Mouse (Mus musculus) frontal cortex, postnatal 10 days (tissue): ENCODE data around the gene Olig3.

Source experiments
- DNase-seq, 2 experiments: peaks; one replicate each; pipeline ENCODE4 v3.0.0; 2022; ENCODE audit warnings: low spot score in 2 of 2, mixed read lengths in 1 of 2

Olig3 gene

DNA sequence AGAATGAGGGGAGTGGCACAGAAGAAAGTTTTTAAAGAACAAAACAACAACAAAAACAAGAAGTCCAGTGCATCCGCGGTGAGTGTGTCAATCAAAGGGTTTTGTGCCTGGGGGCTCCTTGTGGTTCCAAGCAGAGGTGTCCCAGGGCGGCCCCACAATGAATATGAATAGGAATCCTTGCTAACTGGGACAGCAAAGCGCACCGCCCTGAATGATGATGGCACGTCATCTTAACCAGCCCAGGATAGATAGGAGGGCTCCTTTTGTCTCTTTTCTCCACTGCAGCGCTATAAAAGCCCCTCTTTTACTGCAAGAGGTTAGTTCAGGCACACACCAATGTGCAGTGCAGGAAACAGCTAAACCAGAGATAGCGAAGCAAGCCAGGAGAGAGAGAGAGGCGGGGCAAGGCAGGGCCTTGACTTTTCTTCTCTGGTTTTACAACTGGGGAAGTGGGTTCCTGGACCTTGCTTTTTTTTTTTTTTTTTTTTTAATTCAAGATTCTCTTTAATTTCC lies at the start of gene Olig3:
Gene Olig3, plus strand, starts transcription at position 463 of the 513 bp plus-strand sequence.
- DNase-seq = no peak

DNA sequence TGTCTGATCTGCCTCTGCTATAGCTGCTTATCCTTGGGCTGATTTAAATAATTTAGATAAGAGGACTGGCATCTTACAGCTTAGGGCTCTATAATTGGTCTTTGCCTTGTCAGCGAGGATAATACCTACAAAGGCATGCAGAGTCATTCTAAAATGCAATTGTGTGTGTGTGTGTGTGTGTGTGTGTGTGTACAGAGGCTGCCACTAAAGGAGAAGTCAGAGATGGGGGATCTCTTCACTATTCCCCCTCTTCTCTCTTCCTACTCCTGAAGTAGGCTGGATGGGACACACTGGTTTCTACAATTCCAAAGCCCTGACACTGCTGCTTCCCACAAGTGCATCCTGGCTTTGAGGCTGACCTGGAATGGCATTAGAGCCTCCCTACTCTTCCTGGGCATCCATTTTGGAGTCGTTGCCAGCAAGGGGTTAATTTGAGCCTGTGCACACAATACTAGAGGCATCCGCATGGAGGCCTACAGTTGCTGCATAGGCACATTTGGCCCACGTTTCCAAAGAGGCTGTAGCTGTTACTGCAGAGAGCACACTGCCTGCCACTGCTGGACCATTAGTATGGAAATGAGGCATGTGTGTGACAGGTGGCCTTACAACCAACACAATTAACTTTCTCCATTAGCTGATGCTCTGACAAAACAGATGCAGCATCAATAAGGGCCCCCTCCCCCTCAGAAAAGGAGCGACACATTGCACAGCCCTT lies 46.5 kb upstream of the Olig3 start:
- DNase-seq = peak in 1 of 2 experiments; percentile 4

DNA sequence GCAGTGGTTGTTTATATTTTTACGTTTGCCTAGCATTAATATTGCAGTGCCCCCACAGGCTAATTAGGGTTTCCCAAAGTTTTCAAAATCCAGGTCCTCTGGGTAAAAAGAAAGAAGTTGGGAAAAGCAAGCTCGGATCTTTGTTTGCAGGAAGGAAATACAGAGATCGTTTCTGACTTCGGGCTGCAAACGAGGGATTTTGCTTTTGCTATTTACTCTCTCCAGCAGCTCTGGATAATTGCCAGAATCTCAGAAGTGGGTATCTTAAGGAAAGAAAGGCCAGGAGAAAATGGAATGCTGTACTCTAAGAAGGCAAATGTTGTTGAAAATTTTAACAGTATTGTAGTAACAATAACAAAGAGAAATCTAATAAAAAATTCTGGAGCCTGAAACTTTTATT lies 45.9 kb upstream of the Olig3 start:
- DNase-seq = no peak

DNA sequence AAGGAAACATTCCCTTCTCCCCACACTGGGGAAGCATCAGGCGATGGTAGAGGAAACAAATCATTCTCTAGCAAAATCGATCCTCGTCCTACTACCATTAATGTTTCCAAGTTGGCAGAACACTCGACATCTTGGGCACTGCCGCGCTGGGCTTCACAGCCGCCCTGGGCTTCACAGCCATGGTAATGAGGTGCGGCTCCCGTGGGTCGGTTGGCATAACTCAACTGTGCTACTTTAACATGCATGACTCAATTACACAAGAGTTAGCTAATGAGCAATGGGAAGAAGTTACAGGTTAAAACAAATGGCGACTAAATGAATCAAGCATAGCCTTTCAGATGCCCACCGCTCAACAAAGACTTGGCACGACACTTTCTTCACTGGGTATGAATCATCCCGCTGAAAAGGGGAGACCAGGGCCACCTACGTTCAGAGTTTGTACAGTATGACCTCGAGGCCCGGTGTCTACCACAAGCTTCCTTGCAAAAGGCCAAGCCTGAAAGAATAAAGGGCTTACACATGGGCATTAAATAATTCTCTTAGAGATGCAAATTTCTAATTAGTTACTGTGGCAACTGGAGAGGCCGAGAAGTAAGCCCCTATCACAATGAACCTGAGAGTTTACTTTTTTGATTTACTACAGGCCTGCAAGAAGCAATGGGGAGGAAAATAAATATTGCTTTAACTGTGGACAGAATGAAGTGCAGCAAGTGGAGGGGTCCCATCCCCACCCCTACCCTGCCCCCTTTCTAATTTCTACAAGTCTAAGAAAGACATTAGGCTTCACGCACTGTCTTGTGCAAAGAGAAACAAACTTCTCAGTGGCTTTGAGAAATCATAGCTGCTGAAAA lies 38.1 kb upstream of the Olig3 start:
- DNase-seq = no peak

DNA sequence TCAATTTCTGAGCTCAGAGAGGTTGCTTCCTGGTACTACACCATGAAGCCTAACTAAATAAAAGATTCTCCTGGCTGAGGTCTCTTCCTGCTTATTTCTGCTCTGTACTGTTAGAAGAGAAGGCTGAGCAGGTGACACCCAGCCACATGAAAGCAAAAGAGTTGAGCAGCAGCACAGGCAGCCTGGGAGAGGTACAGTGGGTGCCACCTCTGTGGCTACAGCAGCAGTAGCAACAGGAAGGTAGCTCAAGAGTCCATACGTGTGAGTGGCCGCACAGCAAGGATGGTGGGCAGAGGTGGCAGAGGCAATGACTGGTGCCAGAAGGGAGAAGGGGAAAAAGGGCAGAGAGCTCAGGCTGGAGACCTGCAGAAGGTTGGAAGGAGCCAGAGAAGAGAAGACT lies 34.6 kb upstream of the Olig3 start:
- no peak for DNase-seq

DNA sequence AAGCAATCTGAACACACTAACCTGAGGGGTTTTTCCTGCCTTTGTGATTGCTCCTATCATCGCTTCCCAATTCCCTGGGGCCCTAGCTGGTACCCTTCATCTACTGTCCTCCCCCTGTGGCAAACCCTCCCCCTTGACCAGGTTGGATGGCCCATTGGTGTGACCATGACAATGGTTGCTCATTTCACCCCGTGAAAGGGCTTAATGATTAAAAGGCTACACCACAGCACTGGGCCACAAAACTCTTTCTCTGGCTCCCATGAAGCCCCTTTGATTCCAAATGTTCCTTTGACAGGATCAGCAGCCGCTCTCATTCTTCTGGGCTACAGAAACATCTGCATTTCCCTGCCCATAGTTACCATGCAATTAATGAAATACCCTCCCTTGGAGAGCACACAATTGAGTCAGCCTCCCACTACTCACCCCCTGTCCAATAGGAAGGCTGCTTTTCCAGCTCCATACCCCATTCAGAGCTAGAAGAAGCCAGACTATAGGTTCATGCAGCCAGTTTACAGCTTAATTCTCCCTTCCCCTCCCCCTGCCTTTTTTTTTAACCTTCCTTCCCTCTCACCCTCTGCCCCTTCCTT lies 27.0 kb upstream of the Olig3 start:
- no peak for DNase-seq

DNA sequence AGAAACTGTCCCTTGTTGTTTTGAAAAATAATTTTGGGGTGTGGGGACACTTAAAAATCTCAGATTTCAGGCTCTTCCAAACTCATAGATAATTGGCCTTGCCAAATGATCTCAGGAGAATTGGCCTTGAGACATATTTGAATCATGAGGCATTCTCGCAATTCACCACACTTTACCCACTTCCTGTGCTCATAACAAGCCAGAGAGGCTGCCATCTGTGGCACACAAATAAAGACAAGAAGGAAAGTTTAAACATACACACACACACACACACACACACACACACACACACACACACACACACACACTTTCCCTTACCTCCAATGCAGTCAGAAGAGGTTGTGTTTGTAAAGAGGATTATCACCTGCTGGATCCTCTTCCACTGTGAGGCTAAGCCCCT lies 22.9 kb upstream of the Olig3 start:
- no peak for DNase-seq

DNA sequence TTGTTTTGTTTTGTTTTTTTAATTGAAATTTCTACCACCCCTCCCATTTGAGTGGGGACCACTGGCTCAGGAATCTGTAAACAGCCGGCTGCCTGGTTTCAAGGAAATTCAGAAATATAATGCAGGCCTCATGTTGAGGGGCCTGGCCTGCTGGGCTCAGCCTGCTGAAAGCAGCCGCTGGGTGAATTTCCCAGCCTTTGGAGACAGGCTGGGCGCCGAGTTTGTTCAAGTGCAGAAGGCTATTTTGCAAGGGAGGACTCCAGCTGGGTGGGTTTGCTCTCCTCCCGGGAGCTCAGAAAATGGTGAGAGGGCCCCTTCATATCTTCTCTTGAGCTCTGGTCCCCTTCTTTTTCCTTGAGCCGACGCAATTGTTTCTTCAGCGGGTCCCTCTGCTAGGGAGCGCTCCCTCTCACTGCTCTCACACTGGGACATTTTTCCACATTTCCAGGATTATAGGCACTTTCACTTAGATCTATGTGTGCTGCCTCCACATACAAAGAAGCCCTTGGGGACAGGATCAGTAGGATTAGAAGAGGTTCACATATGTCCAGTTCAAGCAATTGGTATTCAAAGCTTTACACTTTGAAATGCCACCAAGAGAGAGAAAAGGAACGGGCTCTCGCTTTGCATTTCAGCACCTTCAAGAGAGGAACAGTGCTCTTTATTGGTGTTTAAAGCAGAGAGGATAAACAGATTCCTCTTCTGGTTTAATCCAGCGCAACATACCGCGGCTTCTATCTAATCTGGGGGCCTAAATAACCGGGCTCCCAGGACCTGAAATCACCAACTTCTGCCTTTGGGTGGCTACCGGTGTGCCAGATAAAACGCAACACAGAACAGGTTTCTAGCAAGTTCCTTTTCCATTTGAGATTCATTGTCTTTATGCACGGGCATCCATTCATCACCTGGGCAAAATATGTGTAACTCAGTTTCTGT lies 17.4 kb upstream of the Olig3 start:
- no peak for DNase-seq

DNA sequence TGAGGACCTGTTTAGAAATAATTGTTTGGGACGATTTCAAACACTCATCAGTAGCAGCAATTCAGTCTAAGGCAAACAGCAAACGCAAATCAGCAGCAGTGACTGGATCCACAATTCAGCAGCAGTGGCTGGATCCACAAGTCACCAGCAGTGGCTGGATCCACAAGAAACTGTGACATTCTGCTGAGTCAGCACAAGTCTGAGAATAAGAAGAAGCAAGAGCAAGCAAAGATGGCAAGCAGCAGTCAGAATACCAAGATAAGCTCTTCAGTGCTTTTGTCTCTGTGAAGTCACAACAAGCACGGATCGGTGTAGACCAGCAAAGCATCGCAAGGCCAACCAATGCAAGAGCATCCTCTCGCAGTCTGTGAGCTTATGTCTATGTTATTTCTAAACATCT lies 12.3 kb upstream of the Olig3 start:
- DNase-seq = no peak

DNA sequence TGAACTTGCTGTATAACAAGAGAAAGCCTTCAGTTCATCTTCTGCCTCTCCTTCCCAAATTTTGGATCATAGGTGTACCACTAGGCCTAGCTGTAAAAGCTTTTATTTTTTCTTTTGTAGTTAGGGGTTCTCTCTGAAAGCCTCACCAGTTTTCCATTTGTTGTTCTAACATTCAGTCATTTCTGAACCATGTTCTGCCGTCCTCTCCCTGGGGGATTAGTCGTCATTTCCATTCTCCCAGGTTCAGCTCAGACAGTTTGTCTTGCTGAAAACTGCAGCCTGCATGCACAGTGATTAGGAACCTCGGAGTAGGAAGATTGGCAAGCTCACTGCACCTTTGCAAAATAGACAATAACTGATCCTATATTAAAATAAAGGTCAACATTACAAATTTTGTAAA lies 7.0 kb upstream of the Olig3 start:
- no peak for DNase-seq

DNA sequence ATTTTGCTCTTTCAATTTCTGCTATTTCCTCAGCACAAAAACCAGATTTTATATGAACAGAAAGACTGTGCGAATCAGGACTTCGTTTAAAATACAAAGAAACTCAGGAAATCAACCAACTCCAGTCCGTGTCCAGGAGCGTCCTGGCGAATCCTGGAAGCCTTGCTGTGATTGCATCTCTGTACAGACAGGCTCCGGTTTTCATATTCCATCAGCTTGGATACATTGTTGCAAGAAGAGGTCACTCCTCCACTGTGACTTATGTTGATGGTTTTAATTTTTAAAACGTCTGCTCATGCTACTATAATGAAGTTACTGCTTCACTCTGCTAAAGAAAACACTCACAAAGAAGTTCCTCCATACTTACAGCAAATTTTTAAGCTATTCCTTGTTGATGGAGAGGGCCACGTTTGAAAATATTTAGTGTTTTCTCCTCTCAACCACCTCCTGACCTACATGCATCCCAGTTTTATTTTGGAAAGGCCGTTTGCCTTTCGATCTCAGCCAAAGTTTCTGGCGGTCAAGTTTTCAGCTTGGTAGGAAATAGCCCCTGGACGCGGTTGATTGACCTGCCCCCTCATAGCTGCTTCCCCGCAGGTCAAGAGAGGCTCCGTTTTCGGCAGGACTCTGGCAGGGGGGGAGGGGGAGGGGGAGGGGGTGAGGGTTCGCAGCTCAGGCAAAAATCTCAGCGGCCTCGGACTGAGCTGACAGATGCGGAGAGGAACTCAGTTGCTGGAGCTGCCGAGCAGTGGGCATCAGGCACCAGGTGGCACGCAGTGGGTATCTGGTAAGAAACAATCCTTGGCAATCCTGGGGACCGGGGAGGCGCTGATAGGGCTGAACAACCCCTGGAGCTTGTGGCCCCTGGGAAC lies 4.1 kb upstream of the Olig3 start:
- no peak for DNase-seq

DNA sequence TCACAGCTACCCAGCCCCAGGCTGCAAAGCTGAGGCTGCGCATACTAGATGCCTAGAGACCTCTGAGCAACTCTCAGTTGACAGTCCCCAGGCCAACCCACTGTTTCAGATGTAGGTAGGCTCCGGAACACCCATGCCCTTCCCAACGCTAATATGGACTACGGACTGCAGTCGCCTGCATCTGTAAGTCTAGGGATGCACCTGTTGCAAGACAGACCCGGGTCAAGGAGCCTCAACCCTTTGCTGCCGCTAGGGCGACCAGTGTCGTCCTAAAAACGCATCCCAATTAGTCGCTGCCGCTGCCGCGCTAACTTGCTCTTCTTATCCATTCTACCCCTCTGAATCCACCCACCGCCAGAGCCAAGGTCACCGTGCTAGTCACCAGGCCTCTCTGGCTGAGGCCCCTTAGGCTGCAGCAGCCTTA lies 3.4 kb upstream of the Olig3 start:
- no peak for DNase-seq

DNA sequence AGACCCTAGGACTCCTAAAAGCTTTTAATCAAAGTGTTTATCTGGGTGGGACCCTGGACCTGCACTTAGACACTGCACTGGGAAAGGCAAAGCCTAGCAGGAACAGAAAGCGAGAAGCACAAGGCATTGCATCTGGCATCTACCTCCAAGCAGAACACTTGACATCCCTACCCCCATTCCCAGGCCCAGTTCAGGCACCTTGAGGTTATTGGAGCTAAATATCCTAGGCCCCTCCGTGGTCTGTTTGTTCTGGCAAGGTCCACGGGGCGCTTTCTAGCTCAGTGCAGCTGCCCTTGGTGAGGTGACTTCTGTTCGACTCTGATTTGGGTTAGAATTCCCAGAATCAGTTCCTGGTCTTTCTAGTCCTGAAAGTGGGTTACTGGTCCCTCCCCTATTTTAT lies 2.7 kb upstream of the Olig3 start:
- no peak for DNase-seq

DNA sequence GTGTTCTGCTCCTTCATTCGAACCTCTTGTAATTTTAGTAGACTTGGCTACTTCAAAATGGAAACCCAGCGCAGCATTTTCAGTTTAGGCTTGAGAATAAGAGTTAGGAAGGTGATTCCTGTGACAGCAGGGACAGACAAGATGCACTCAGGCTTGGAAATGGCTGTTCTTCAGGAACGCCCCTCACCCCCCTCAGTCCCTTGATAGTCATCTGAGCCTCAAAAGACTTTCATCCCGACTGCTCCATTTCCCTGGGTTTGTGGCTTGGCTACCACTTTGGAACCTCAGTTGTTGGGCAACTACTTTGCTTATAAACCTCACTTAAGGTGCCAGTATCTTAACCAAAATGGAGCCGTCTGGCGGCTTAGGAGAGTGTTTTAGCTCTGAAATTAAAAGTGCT lies 2.2 kb upstream of the Olig3 start:
- no peak for DNase-seq

DNA sequence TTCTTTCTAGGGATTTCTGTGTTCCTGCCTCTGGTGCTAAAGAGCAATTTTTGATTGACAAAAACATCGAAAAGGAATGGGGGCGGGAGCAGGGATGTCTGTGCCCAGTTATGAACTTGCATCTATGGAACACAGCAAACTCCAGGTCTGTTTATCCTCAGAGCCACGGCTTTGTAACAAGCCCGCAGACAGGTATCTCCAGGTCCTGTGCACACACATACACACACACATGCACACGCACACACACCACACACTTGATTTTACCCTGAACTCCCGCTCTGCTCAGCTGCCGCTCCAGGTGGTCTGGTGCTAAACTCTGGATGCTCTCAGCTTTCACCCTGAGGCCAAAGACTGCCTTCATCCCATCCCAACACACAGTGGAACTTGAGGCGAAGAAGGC lies 1.3 kb upstream of the Olig3 start:
- DNase-seq = no peak

DNA sequence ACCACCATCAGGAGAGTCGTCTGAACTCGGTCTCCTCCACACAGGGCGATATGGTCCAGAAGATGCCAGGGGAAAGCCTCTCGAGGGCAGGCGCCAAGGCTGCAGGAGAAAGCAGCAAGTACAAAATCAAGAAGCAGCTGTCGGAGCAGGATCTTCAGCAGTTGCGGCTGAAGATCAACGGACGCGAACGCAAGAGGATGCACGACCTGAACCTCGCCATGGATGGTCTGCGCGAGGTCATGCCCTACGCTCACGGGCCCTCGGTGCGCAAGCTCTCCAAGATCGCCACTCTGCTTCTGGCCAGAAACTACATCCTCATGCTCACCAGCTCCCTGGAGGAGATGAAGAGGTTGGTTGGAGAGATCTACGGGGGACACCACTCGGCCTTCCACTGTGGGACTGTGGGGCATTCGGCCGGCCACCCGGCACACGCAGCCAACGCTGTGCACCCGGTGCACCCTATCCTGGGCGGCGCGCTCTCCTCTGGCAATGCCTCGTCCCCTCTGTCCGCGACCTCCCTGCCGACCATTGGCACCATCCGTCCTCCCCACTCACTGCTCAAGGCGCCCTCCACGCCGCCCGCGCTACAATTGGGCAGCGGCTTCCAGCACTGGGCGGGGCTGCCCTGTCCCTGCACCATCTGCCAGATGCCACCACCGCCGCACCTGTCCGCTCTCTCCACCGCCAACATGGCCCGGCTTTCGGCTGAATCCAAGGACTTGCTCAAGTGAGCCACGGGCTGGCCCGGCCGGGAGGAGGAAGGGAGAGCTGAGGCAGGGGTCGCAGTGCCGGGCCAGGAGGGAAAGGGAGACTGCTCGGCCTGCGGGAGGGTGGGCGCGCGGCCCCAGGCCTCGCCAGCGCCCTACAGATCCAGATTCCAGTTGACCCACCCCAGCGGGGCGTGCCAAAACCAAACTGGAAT lies 648 bp downstream of the Olig3 start:
- DNase-seq = no peak

DNA sequence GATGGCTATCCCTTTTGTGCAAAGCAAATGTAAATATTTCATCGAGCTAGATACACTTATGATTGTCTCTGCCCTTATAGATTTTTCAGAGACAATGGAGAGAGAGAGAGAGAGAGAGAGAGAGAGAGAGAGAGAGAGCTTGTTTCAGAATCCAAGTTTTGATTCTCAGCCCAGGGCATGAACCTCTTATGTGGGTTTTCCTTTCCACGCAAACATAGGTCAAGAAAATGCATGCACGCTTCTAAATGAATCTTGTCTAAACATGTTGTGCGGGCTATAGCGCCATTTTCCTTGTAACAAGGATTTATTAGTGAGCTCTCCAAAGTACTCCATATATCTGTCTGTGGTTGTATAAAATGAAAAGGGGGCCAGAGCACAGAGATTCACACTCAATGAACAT lies 1.5 kb downstream of the Olig3 start:
- DNase-seq = no peak

DNA sequence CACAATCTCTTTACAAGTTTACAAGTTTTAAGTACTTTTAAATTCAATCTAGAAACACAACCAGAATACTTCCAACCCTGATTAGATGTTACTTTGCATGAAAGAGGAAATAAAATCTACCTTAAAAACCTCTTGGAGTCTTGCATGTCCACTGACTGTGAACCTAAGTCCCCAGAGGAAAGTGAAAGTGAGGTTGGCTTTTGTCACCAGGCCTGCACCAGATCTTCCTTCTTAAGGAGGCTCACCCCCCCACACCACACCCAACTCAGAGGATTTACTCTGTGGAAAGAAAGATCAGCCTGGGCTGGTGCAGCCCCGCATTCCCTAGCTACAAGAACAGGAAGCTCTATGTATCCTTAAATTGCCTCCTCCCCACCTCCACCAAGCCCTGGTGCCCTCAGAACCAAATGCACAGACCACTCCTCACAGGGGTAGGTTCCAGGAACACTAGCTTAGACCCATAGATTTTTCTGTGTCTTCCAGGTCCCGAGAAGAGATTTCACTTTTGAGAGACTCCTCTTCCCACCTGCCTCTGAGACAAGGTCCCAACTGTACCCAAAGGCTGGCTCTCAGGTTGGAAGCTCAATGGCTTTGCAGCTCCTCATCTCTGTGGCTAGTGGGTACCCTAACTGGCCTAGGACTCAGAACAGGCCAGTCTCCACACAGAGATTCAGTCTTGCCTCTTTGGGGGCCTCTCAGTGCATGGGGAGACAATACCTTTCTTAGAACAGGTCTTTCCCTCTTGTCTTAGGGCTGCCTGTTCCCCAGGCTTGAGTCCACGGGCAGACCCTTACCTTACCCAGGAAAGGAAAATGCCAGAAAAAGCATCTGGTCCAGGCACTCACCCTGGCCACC lies 4.3 kb downstream of the Olig3 start:
- no peak for DNase-seq
